In the genomic region with DNA sequence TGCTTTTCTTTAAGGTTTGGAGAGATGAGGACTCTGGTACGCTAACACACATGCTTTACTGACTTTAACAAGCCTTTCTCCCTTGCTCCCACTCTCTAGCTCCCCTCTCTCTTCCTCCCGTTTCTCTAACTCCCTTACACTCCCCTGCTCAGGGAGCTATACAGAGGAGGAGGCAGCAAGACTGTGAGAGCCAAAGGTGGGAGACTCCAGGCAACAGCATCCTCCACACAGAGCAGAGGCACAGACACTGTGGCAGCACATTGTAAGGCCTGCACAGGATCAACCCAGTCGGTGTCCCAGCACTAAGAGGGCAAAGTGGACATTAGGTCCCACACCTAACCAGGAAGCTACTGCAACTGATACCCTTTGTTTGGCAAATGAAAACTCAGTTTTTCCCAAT, we compare ENCODE assay signal across 24 mouse cellular contexts.
"Had no signal": no experiment of that assay in that cellular context is flagged by ENCODE, and none has a peak within 500 bp of the region (broad histone marks: within the 10 kb centered on the region; RNA-seq: fewer than 3 reads in every experiment).

No protein-coding gene starts in this region.

- H3K4me1 ChIP-seq: lung, embryonic 15.5 days; midbrain, embryonic 10.5 days had no signal

- H3K27me3 ChIP-seq: lung, embryonic 15.5 days; midbrain, embryonic 13.5 days; neural tube, embryonic 13.5 days; stomach, embryonic 15.5 days had no signal

- H3K4me2 ChIP-seq: liver, embryonic 11.5 days; lung, embryonic 15.5 days; midbrain, embryonic 13.5 days; neural tube, embryonic 13.5 days; stomach, embryonic 15.5 days had no signal

- H3K9me3 ChIP-seq: lung, embryonic 15.5 days; megakaryocyte, embryonic 14.5 days; midbrain, embryonic 10.5 days; midbrain, embryonic 13.5 days; neural tube, embryonic 13.5 days; stomach, embryonic 15.5 days had no signal

- H3K4me3 ChIP-seq: left cerebral cortex, adult 2 months; lung, embryonic 15.5 days; midbrain, embryonic 10.5 days; midbrain, embryonic 13.5 days; myocyte; neural tube, embryonic 13.5 days; stomach, embryonic 15.5 days had no signal

- H3K9ac ChIP-seq: liver, embryonic 14.5 days; lung, embryonic 15.5 days; midbrain, embryonic 13.5 days; neural tube, embryonic 13.5 days; stomach, embryonic 15.5 days had no signal

- ATAC-seq: midbrain, embryonic 13.5 days; midbrain, embryonic 16.5 days had no signal

- H3K27ac ChIP-seq: left cerebral cortex, adult 2 months; liver, embryonic 14.5 days; lung, embryonic 15.5 days; midbrain, embryonic 10.5 days; midbrain, embryonic 13.5 days; neural tube, embryonic 13.5 days; stomach, embryonic 15.5 days had no signal

- DNase-seq: kidney, adult 11 months; kidney, adult 9 months; kidney, postnatal 36 days; layer of hippocampus, postnatal 36 days; lung, adult 18-20 months; lung, postnatal 10 days; lung, postnatal 36 days; retina, postnatal 1 day; right cerebral cortex, postnatal 25 days; spleen, adult 18-20 months; thymus, adult 2 months; thymus, postnatal 14 days; thymus, postnatal 4 days had no signal
